Mouse (Mus musculus) hindbrain, embryonic 13.5 days (tissue): ENCODE results near the gene Atp11c. TPM values are rescaled to one million over a fixed set of nuclear protein-coding genes. Genes with fewer than 3 reads are reported as not detected.

Experiments used
- ATAC-seq: fragments of 200-750 bp; cut with Nextera tagmentation; 2 replicates; pipeline ENCODE4 v1.8.0; 2017; ENCODE audit warnings: moderate TSS enrichment; ENCODE audit not compliant: low FRiP score
- H3K27ac ChIP-seq: fragments of 300-500 bp; sonication (generic); 2 replicates; pipeline ENCODE4 v1.5.1; 2015; ENCODE audit warnings: inconsistent platforms, mild to moderate bottlenecking, moderate library complexity
- H3K27me3 ChIP-seq: fragments of 300-500 bp; sonication (generic); 2 replicates; pipeline ENCODE4 v1.6.1; 2015; ENCODE audit warnings: mild to moderate bottlenecking, inconsistent platforms
- H3K36me3 ChIP-seq: fragments of 300-500 bp; sonication (generic); 2 replicates; pipeline ENCODE4 v1.6.1; 2015; ENCODE audit warnings: mild to moderate bottlenecking, inconsistent platforms
- H3K4me1 ChIP-seq: fragments of 300-500 bp; sonication (generic); replicated peaks from 2 replicates; pipeline ENCODE4 v1.6.1; 2015; ENCODE audit warnings: inconsistent platforms
- H3K4me2 ChIP-seq: fragments of 300-500 bp; sonication (generic); 2 replicates; pipeline ENCODE4 v1.6.1; 2015; ENCODE audit warnings: inconsistent platforms, mild to moderate bottlenecking, moderate library complexity
- H3K4me3 ChIP-seq: fragments of 300-500 bp; sonication (generic); 2 replicates; pipeline ENCODE4 v1.5.1; 2015; ENCODE audit warnings: mild to moderate bottlenecking, inconsistent platforms
- H3K9ac ChIP-seq: fragments of 300-500 bp; sonication (generic); 2 replicates; pipeline ENCODE4 v1.6.1; 2015; ENCODE audit warnings: mild to moderate bottlenecking, inconsistent platforms
- H3K9me3 ChIP-seq: fragments of 300-500 bp; sonication (generic); 2 replicates; pipeline ENCODE4 v1.6.1; 2016; ENCODE audit warnings: inconsistent platforms
- WGBS: fragments of 180-500 bp; shearing (Covaris S2); methylation state at CpG from one replicate; pipeline ENCODE4 v1.1.7; 2015; 5-methylcytosine and 5-hydroxymethylcytosine counted together
- polyA plus RNA-seq: library from polyadenylated mRNA; unstranded; fragments of >200 nt; fragmentation: Nextera tagmentation; extraction: Ambion mirVana; gene quantifications from 2 replicates; pipeline ENCODE4 v1.2.1, GENCODE M21; 2015

Atp11c gene
- 14.3 and 14.8 TPM in 2 replicates for polyA plus RNA-seq

DNA sequence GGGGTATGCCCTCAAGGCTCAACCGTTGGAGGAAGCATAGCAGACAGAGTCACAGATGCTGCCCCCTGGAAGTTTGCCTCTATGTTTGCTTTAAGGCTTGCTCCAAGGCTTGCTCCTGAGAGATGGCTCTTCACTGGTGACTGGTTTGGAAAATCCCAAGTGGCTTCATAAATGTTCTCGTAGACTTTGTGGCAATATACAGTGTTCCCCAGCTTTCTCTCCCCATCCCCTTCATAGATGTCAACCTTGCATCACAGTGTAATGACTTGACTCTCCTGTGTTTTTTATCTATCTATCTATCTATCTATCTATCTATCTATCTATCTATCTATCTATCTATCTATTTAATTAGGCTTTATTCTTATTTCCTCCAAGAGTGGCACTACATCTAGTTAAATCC, at the start of gene Atp11c:
Gene Atp11c, minus strand, starts transcription at position 101 of the 400 bp plus-strand sequence.
- Histone ChIP-seq H3K27ac (no peak within 1 kb of the TSS), H3K4me3 (no peak within 1 kb of the TSS), H3K27me3 (no peaks in the 10 kb centered on the region), H3K9ac (no peak within 1 kb of the TSS), H3K4me2 (no peak within 1 kb of the TSS), H3K4me1 (no peaks in the 10 kb centered on the region), H3K36me3 (no peaks in the 10 kb centered on the region), H3K9me3 (no peaks in the 10 kb centered on the region)
- ATAC-seq, result no peak
- WGBS, result 84% methylated on average over 2 of the region's 2 CpGs

- Histone ChIP-seq H3K4me1 (no peaks in the 10 kb centered on the region), H3K9ac (no peak overlapping the region), H3K4me2 (no peak overlapping the region), H3K27ac (no peak overlapping the region), H3K36me3 (no peaks in the 10 kb centered on the region), H3K27me3 (no peaks in the 10 kb centered on the region), H3K9me3 (no peaks in the 10 kb centered on the region), H3K4me3 (no peak overlapping the region)
- ATAC-seq, result no peak
- WGBS, result 39% methylated on average over 3 of the region's 3 CpGs
Observed at GRCm38 (mm10) chrX:60609202-60609601, 16.7 kb upstream of the Atp11c start.

DNA sequence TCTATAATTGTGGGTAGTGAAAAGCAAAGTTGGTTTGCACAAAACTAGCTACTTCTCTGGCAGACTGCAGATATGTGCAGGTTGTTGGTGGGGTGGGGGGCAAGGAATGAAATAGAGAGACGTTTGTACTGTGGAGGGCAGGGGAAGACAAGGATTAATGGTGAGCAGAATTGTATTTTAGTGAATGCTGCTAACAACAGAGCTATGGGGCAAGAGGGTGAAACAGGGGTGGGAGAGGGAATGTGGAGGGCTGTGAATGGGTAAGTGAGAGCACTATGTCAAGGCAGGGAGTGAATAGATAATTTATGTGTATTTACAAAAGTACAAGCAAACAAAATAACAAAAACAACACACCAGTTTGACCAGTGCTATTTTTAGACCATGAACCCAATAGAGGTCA, 22.0 kb downstream of the Atp11c start:
- no peaks in the 10 kb centered on the region for H3K27me3 ChIP-seq
- no peaks in the 10 kb centered on the region for H3K9me3 ChIP-seq
- WGBS, result 23% methylated on average over 1 of the region's 1 CpGs
- ATAC-seq, result no peak
- H3K4me2 ChIP-seq, result no peak overlapping the region
- no peak overlapping the region for H3K9ac ChIP-seq
- H3K27ac ChIP-seq, result no peak overlapping the region
- no peak overlapping the region for H3K4me3 ChIP-seq
- H3K4me1 ChIP-seq, result no peaks in the 10 kb centered on the region
- no peaks in the 10 kb centered on the region for H3K36me3 ChIP-seq

DNA sequence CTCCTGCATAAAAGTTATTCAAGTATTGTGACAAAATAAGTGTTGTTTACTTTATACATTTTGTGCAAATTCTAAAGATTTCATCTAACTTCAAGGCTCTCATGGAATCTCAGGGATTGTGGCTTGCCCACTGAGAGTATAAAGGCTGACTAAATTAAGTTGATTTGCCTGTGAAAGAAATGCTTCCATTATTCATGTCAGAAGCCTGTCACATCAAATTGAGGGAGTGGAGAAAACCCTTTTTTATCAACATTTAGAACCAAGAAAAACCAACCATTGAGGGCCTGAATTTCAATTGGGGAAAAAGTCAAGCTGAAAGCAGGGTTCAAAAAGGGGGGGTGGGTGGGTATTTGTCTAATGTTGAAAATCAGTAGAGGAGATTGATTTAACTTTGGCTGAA, 23.5 kb downstream of the Atp11c start:
- no peaks in the 10 kb centered on the region for H3K36me3 ChIP-seq
- H3K9ac ChIP-seq, result no peak overlapping the region
- no peak overlapping the region for H3K4me3 ChIP-seq
- H3K27me3 ChIP-seq, result no peaks in the 10 kb centered on the region
- no peak for ATAC-seq
- no peak overlapping the region for H3K4me2 ChIP-seq
- no peaks in the 10 kb centered on the region for H3K9me3 ChIP-seq
- H3K27ac ChIP-seq, result no peak overlapping the region
- H3K4me1 ChIP-seq, result no peaks in the 10 kb centered on the region

DNA sequence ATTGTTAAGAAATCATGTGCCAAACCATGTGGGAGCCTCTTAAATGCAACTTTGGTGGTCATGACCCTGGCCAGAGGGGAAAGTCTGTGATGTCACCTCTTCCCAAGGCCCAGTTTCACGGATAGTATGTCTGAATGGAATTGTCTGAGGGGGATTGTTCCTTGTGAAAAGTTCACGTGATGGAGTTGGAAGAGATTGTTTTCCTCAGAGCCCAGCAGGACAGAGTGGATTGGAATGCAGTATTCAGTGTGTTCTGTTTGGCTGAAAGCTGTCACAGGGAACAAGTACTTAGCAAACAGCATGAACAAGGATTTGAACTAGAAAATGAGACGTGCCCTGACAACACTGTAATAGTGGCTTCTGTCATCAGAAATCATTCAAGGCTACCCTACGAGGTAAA, 37.3 kb downstream of the Atp11c start:
- Histone ChIP-seq H3K4me1 (no peaks in the 10 kb centered on the region), H3K36me3 (no peaks in the 10 kb centered on the region), H3K27me3 (no peaks in the 10 kb centered on the region), H3K4me2 (no peak overlapping the region), H3K4me3 (no peak overlapping the region), H3K9ac (no peak overlapping the region), H3K9me3 (no peaks in the 10 kb centered on the region), H3K27ac (no peak overlapping the region)
- 26% methylated on average over 4 of the region's 4 CpGs for WGBS
- ATAC-seq, result no peak

DNA sequence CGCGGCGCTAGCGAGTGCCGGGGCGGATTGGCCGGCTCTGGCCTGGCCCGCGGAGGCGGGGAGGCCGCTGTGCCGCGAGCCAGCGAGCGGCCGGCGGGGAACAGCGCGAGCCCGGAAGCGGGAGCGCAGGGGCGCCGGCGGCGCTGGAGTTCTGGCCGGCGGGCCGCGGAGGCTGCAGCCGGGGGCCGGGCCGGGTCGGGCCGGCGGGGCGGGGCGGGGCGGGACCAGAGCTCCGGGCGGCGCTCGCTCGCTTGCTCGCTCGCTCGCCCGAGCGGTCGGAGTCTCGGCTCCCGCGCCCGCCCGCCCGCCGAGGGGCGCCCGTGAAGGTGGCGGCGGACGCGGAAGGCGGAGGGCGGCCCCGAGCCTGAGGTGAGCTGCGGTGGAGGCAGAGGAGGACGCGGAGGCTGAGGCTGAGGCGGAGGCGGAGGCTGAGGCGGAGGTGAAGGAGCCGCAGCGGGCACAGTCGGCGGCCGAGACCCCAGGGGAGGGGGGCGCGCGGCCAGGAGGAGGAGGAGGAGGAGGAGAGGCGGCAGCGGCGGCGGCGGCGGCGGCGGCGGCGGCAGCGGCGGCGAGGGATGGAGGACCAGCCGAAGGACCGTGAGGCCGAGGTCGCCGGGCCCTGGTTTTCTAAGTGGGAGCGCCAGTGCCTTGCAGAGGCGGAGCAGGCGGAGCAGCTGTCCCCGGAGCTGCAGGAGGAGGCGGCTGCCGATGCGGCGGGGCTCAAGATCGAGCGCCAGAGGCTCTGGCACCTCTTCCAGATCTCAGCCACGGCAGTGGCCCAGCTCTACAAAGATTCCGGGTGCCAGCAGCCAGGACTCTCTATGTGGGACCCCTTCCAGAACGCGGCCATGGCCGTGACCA, 44.8 kb downstream of the Atp11c start:
- H3K9me3 ChIP-seq, result no peaks in the 10 kb centered on the region
- H3K4me1 ChIP-seq, result peaks cover 7% of the 10 kb centered on the region; the same call in 1 of the 2 replicates
- ATAC-seq, result peak; percentile 92
- peak overlapping the region; percentile 56 for H3K4me2 ChIP-seq
- H3K36me3 ChIP-seq, result no peaks in the 10 kb centered on the region
- no peaks in the 10 kb centered on the region for H3K27me3 ChIP-seq
- H3K9ac ChIP-seq, result peak overlapping the region; percentile 75
- H3K27ac ChIP-seq, result peak overlapping the region; percentile 82
- H3K4me3 ChIP-seq, result peak overlapping the region; percentile 55
- 23% methylated on average over 45 of the region's 113 CpGs for WGBS

DNA sequence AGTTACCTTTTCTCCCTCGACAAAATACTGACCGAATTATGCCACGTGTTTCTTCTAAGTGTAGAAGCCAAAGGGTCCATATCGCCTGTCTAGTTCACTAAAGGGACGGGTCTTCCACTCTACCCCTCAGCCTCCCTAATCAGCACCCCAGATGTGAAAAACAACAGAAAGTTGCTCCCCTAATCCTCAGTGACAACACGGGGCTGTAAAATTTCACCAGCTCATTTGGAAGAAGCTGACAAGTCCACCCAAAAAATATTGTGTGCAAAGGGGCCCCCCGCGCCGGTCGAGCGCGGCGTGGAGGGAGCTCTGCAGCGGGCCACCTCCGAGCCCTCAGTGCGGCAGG, 45.4 kb downstream of the Atp11c start:
- no peaks in the 10 kb centered on the region for H3K9me3 ChIP-seq
- peak overlapping the region; percentile 82 for H3K27ac ChIP-seq
- ATAC-seq, result peak; percentile 38
- peak overlapping the region; percentile 56 for H3K4me2 ChIP-seq
- H3K27me3 ChIP-seq, result no peaks in the 10 kb centered on the region
- H3K36me3 ChIP-seq, result no peaks in the 10 kb centered on the region
- peaks cover 7% of the 10 kb centered on the region; the same call in 1 of the 2 replicates for H3K4me1 ChIP-seq
- H3K4me3 ChIP-seq, result peak overlapping the region; percentile 55
- WGBS, result 31% methylated on average over 16 of the region's 16 CpGs
- H3K9ac ChIP-seq, result peak overlapping the region; percentile 75

DNA sequence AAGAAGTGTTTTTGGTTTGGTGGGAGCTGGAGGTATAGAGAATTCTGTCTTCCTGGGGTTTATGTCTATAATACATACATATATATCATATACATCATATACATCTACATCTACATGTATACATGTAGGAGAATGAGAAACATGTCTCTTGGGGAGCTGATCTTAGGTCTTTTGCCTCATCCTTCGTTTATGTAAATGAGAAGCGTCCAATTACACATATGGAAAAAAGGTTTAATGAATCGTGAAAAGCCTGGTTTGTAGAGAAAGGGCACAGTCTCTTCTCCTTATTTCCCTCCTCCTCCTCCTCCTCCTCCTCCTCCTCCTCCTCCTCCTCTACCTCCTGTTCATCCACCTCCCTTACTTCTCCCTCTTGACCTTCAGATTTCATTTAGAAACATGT, 46.6 kb downstream of the Atp11c start:
- Histone ChIP-seq H3K4me1 (peaks cover 7% of the 10 kb centered on the region; the same call in 1 of the 2 replicates), H3K36me3 (no peaks in the 10 kb centered on the region), H3K27ac (no peak overlapping the region), H3K27me3 (no peaks in the 10 kb centered on the region), H3K4me3 (no peak overlapping the region), H3K9ac (no peak overlapping the region), H3K4me2 (no peak overlapping the region), H3K9me3 (no peaks in the 10 kb centered on the region)
- WGBS, result 25% methylated on average over 3 of the region's 3 CpGs
- ATAC-seq, result no peak

- Histone ChIP-seq H3K9me3 (no peaks in the 10 kb centered on the region), H3K27me3 (no peaks in the 10 kb centered on the region), H3K4me2 (no peak overlapping the region), H3K27ac (no peak overlapping the region), H3K36me3 (no peaks in the 10 kb centered on the region), H3K4me3 (no peak overlapping the region), H3K4me1 (peaks cover 7% of the 10 kb centered on the region; the same call in 1 of the 2 replicates), H3K9ac (no peak overlapping the region)
- 30% methylated on average over 1 of the region's 1 CpGs for WGBS
- no peak for ATAC-seq
Observed at GRCm38 (mm10) chrX:60545444-60545843, 47.1 kb downstream of the Atp11c start.

DNA sequence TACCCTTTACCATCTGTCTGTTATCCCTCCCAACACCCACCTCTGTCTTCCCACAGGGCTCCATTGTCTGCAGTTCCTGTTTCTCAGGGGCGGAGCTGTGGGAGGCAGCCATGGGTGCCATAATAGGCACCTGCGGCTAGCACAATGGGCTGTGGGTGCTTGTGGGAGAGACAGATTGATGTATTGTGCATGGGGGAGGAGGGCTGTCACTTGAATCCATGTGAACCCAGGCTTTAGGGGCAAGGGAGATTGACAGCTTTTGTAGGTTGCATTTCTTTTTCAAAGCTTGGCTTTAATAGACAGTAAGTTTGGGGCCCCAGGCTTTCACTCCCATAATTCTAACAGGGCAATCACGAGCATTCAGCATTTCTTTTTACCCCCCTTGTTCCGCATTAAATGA, 48.4 kb downstream of the Atp11c start:
- Histone ChIP-seq H3K27ac (no peak overlapping the region), H3K9me3 (no peaks in the 10 kb centered on the region), H3K27me3 (no peaks in the 10 kb centered on the region), H3K9ac (no peak overlapping the region), H3K36me3 (no peaks in the 10 kb centered on the region), H3K4me2 (no peak overlapping the region), H3K4me3 (no peak overlapping the region), H3K4me1 (peaks cover 7% of the 10 kb centered on the region; the same call in 1 of the 2 replicates)
- ATAC-seq, result 0 out of 2 replicates have a peak, but pooled peaks have one; percentile 18
- WGBS, result 30% methylated on average over 4 of the region's 4 CpGs

DNA sequence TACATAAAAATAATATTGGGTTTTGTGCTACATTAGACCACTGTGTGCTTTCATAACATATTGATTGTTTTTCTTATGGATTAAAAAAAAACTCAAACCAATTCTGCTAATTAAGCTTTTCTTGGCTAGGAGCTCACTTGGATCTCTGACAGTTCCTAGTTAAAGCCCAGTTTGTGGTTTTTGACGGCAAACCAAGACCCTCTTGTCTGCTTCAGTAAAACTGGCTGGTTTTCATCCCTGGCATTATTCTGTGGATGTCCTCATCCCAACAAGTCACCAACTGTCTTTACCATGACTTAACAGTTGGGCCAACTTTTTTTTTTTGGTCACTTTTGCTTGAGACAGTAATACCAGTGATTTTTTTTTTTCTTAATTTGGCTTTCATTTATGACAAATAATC, 49.6 kb downstream of the Atp11c start:
- no peaks in the 10 kb centered on the region for H3K36me3 ChIP-seq
- no peak overlapping the region for H3K4me2 ChIP-seq
- WGBS, result 45% methylated on average over 1 of the region's 1 CpGs
- ATAC-seq, result no peak
- no peaks in the 10 kb centered on the region for H3K27me3 ChIP-seq
- H3K4me1 ChIP-seq, result peaks cover 4% of the 10 kb centered on the region; the same call in 1 of the 2 replicates
- no peaks in the 10 kb centered on the region for H3K9me3 ChIP-seq
- H3K27ac ChIP-seq, result no peak overlapping the region
- H3K9ac ChIP-seq, result no peak overlapping the region
- H3K4me3 ChIP-seq, result no peak overlapping the region

DNA sequence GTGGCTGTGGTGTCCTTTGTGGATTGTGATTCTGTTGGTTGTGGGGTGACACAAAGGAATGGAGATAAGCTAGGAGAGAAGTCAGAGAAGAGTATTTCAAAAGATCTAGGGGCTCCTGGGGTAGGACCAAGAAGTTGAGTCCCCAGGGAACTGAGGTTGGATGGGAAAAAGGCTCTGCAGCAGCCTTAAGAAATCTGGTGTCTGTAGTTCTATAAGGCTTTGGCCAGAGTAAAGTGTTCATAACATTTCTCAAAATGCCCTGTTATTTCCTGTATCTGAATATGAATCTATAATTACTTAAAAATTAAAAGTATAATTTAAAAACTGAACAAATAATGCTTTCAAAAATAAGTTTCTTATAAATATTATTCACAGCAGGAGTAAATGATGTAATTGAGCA, 53.3 kb downstream of the Atp11c start, which contains the start of gene Gm7073:
Gene Gm7073, minus strand, starts transcription at position 101 of the 400 bp plus-strand sequence.
- H3K4me1 ChIP-seq, result peaks cover 3% of the 10 kb centered on the region; the same call in 1 of the 2 replicates
- H3K4me2 ChIP-seq, result no peak within 1 kb of the TSS
- no peak within 1 kb of the TSS for H3K9ac ChIP-seq
- no peaks in the 10 kb centered on the region for H3K27me3 ChIP-seq
- no peaks in the 10 kb centered on the region for H3K9me3 ChIP-seq
- no peak within 1 kb of the TSS for H3K4me3 ChIP-seq
- no peak for ATAC-seq
- H3K36me3 ChIP-seq, result no peaks in the 10 kb centered on the region
- no peak within 1 kb of the TSS for H3K27ac ChIP-seq

- no peak for ATAC-seq
- Histone ChIP-seq H3K27ac (no peak overlapping the region), H3K27me3 (no peaks in the 10 kb centered on the region), H3K9ac (no peak overlapping the region), H3K9me3 (no peaks in the 10 kb centered on the region), H3K36me3 (no peaks in the 10 kb centered on the region), H3K4me3 (no peak overlapping the region), H3K4me1 (no peaks in the 10 kb centered on the region), H3K4me2 (no peak overlapping the region)
Observed at GRCm38 (mm10) chrX:60503995-60504394, 88.5 kb downstream of the Atp11c start.
